Mouse (Mus musculus): ENCODE measurements at regions not wholly inside any gene's neighbourhood (a gene's known extent, or its start where the extent isn't known, plus 50 kb on each side); places are given as distances from the start of the nearest gene placed in this dataset.

GRCm38 (mm10) chr2:74153247-74153850 is 242.2 kb upstream of the Atp5g3 start:
- no peak for TF ChIP-seq CTCF (IDR thresholded peaks at IDR 0.05; ENCODE audit: low read depth, low read length)
- TF ChIP-seq GATA1 (IDR thresholded peaks at IDR 0.05; ENCODE audit: borderline replicate concordance, low read length), result no peak
- TF ChIP-seq TAL1 (conservative IDR thresholded peaks at IDR 0.05; ENCODE audit: low read depth, low read length), result no peak
- TF ChIP-seq GATA2 (IDR thresholded peaks at IDR 0.05; ENCODE audit: borderline replicate concordance, low read depth, low read length), result no peak
- TF ChIP-seq POLR2AphosphoS5 (IDR thresholded peaks at IDR 0.05; ENCODE audit: insufficient replicate concordance, low read depth, low read length), result no peak
